In genomic region chr1:36082184-36082583, GRCm38 (mm10) we compare ENCODE assay signal across 22 mouse cellular contexts. TPM values are rescaled to one million over a fixed set of nuclear protein-coding genes. Genes with fewer than 3 reads are reported as not detected.
DNase-seq lines count a peak whose midpoint lies in the region; ATAC-seq and TF ChIP-seq lines count a peak whose summit lies in the region.
"Had no signal": no experiment of that assay in that cellular context is flagged by ENCODE, and none has a peak within 500 bp of the region (broad histone marks: within the 10 kb centered on the region; RNA-seq: fewer than 3 reads in every experiment).

No protein-coding gene starts in this region.

- H3K4me2 ChIP-seq in lung, postnatal 0 days (replicated peaks; ENCODE audit: low read depth, low read length), result no peak overlapping the region
- no peak overlapping the region for H3K4me2 ChIP-seq in liver, embryonic 13.5 days
- H3K4me2 ChIP-seq in forebrain, postnatal 0 days (ENCODE audit: low read depth), result no peak overlapping the region
- H3K4me2 ChIP-seq: heart, embryonic 13.5 days; hindbrain, embryonic 13.5 days; limb, embryonic 15.5 days had no signal

- peaks cover 64% of the 10 kb centered on the region for H3K4me1 ChIP-seq in kidney, adult 2 months (ENCODE audit: control insufficient read depth, insufficient read depth, low read length)
- peaks cover 5% of the 10 kb centered on the region for H3K4me1 ChIP-seq in lung, postnatal 0 days (ENCODE audit: insufficient read depth, low read depth, low read length)
- peaks cover 78% of the 10 kb centered on the region for H3K4me1 ChIP-seq in liver, embryonic 13.5 days (replicated peaks)
- H3K4me1 ChIP-seq in forebrain, postnatal 0 days (ENCODE audit: insufficient read depth), result no peaks in the 10 kb centered on the region

- TF ChIP-seq POLR2A in kidney, adult 2 months (IDR thresholded peaks at IDR 0.05; ENCODE audit: low read depth, low read length), result no peak

- H3K9me3 ChIP-seq in lung, postnatal 0 days (ENCODE audit: low read length), result no peaks in the 10 kb centered on the region
- H3K9me3 ChIP-seq in liver, embryonic 13.5 days (replicated peaks), result no peaks in the 10 kb centered on the region
- H3K9me3 ChIP-seq in forebrain, postnatal 0 days (ENCODE audit: low read length), result no peaks in the 10 kb centered on the region
- H3K9me3 ChIP-seq: embryonic facial prominence, embryonic 10.5 days; heart, embryonic 13.5 days; hindbrain, embryonic 13.5 days; limb, embryonic 15.5 days had no signal

- no peak overlapping the region for H3K9ac ChIP-seq in lung, postnatal 0 days (replicated peaks; ENCODE audit: low read depth)
- H3K9ac ChIP-seq in liver, embryonic 13.5 days, result 0 out of 2 replicates have a peak overlapping the region, but pooled peaks have one; percentile 8
- H3K9ac ChIP-seq in forebrain, postnatal 0 days, result no peak overlapping the region
- H3K9ac ChIP-seq: heart, embryonic 13.5 days; hindbrain, embryonic 13.5 days; limb, embryonic 15.5 days had no signal

- no peaks in the 10 kb centered on the region for H3K27me3 ChIP-seq in kidney, adult 2 months (replicated peaks; ENCODE audit: control insufficient read depth, insufficient read depth, low read length)
- H3K27me3 ChIP-seq in lung, postnatal 0 days (replicated peaks; ENCODE audit: insufficient read depth, low read length), result no peaks in the 10 kb centered on the region
- H3K27me3 ChIP-seq in liver, embryonic 13.5 days, result no peaks in the 10 kb centered on the region
- no peaks in the 10 kb centered on the region for H3K27me3 ChIP-seq in forebrain, postnatal 0 days (ENCODE audit: insufficient read depth, low read length)
- H3K27me3 ChIP-seq: heart, embryonic 13.5 days; hindbrain, embryonic 13.5 days; limb, embryonic 15.5 days had no signal

- TF ChIP-seq EP300 in lung, postnatal 0 days (IDR thresholded peaks at IDR 0.05), result no peak

- H3K36me3 ChIP-seq in kidney, adult 2 months (ENCODE audit: control insufficient read depth, insufficient read depth, low read length), result no peaks in the 10 kb centered on the region; the same call in 1 of the 2 replicates
- H3K36me3 ChIP-seq in lung, postnatal 0 days (ENCODE audit: insufficient read depth, low read length), result no peaks in the 10 kb centered on the region
- H3K36me3 ChIP-seq in liver, embryonic 13.5 days, result peaks cover 99% of the 10 kb centered on the region
- 0 out of 2 replicates have a peak, but pooled peaks cover 3% of the 10 kb centered on the region for H3K36me3 ChIP-seq in forebrain, postnatal 0 days (ENCODE audit: insufficient read depth)

- DNase-seq in kidney, adult 2 months, result peak; percentile 69
- no peak for DNase-seq in kidney, adult 18-20 months
- DNase-seq in lung, postnatal 0 days (ENCODE audit: low spot score), result no peak
- DNase-seq in lung, postnatal 14 days, result no peak
- DNase-seq in liver, embryonic 13.5 days, result no peak
- no peak for DNase-seq in forebrain, postnatal 0 days
- DNase-seq in thymus, postnatal 4 days, result no peak
- DNase-seq: adrenal gland, postnatal 36 days; cerebellum, adult 11 months; cerebellum, adult 9-11 months; gastrocnemius, postnatal 14 days; heart, adult 18-20 months; layer of hippocampus, adult 9-11 months; left cerebral cortex, postnatal 4 days; midbrain, embryonic 14.5 days; thymus, adult 18-20 months had no signal

- H3K4me3 ChIP-seq in kidney, adult 2 months (ENCODE audit: insufficient read depth, low read depth, low read length), result no peak overlapping the region
- no peak overlapping the region for H3K4me3 ChIP-seq in lung, postnatal 0 days (ENCODE audit: low read depth, low read length)
- no peak overlapping the region for H3K4me3 ChIP-seq in liver, embryonic 13.5 days (replicated peaks)
- H3K4me3 ChIP-seq in forebrain, postnatal 0 days (ENCODE audit: low read depth, low read length), result no peak overlapping the region
- H3K4me3 ChIP-seq: embryonic facial prominence, embryonic 10.5 days; forebrain, embryonic 10.5 days; heart, embryonic 13.5 days; hindbrain, embryonic 13.5 days; limb, embryonic 15.5 days had no signal

- H3K27ac ChIP-seq in kidney, adult 2 months (ENCODE audit: insufficient read depth, low read depth, low read length), result no peak overlapping the region; the same call in 1 of the 2 replicates
- no peak overlapping the region for H3K27ac ChIP-seq in lung, postnatal 0 days (ENCODE audit: low read length)
- H3K27ac ChIP-seq in liver, embryonic 13.5 days, result 0 out of 2 replicates have a peak overlapping the region, but pooled peaks have one; percentile 24
- H3K27ac ChIP-seq in forebrain, postnatal 0 days (ENCODE audit: low read depth, low read length), result no peak overlapping the region
- H3K27ac ChIP-seq: embryonic facial prominence, embryonic 10.5 days; forebrain, embryonic 10.5 days; heart, embryonic 13.5 days; hindbrain, embryonic 13.5 days; limb, embryonic 15.5 days had no signal

- WGBS in kidney, adult 2 months, result 45% methylated on average over 6 of the region's 6 CpGs
- WGBS in lung, postnatal 0 days, result 80% methylated on average over 6 of the region's 6 CpGs
- 95% methylated on average over 6 of the region's 6 CpGs for WGBS in liver, embryonic 13.5 days (ENCODE audit: insufficient replicate concordance)
- 91% methylated on average over 6 of the region's 6 CpGs for WGBS in forebrain, postnatal 0 days

- peak; percentile 23 for ATAC-seq in lung, postnatal 0 days
- ATAC-seq in liver, embryonic 13.5 days (ENCODE audit: low read depth), result no peak
- no peak for ATAC-seq in forebrain, postnatal 0 days
- ATAC-seq: forebrain, embryonic 16.5 days had no signal

- no peak for TF ChIP-seq CTCF in kidney, adult 2 months (conservative IDR thresholded peaks at IDR 0.05; ENCODE audit: insufficient read depth, insufficient read length, low read depth, low read length)
- TF ChIP-seq CTCF in lung, postnatal 0 days (IDR thresholded peaks at IDR 0.05), result no peak
- no peak for TF ChIP-seq CTCF in forebrain, postnatal 0 days (IDR thresholded peaks at IDR 0.05; ENCODE audit: low read depth)

RNA-seq across cellular contexts. Expression of gene Hs6st1, which starts 14.0 kb away (rescaled TPM):
- polyA plus RNA-seq in kidney, adult 2 months (2012; rRNA removed), result 123 and 142 TPM in 2 replicates
- 4.9 and 6.3 TPM in 2 replicates for polyA plus RNA-seq in lung, postnatal 0 days (2015; fragmentation: Nextera tagmentation; extraction: Ambion mirVana)
- polyA plus RNA-seq in liver, embryonic 13.5 days (2015; fragmentation: Nextera tagmentation; extraction: Ambion mirVana), result 4.6 and 6.1 TPM in 2 replicates
- 52.5 and 61.1 TPM in 2 replicates for total RNA-seq in forebrain, postnatal 0 days (2014; rRNA removed)
- 13.9 and 16.6 TPM in 2 replicates for polyA plus RNA-seq in forebrain, postnatal 0 days (2015; fragmentation: Nextera tagmentation; extraction: Ambion mirVana)
